Mouse (Mus musculus) brain, embryonic 18.5 days (tissue): ENCODE results near the gene Rfxank.

Source experiments
- DNase-seq: peaks from one replicate; pipeline ENCODE4 v3.0.0-alpha.2; 2012; ENCODE audit warnings: low read depth, low spot score

Gene Rfxank

GRCm38 (mm10) chr8:70110451-70110850 lies 28.5 kb downstream of the Rfxank start:
- DNase-seq: no peak

- no peak for DNase-seq
These were observed 34.0 kb downstream of the Rfxank start for GRCm38 (mm10) chr8:70104922-70105321.

GRCm38 (mm10) chr8:70104506-70104905 lies 34.4 kb downstream of the Rfxank start:
- DNase-seq: no peak

- DNase-seq: no peak
These were observed 38.7 kb downstream of the Rfxank start for GRCm38 (mm10) chr8:70100241-70100640.

GRCm38 (mm10) chr8:70099276-70099675 lies 39.7 kb downstream of the Rfxank start:
- DNase-seq: no peak

- no peak for DNase-seq
These were observed 46.2 kb downstream of the Rfxank start for GRCm38 (mm10) chr8:70092786-70093185.

- peak; percentile 16 for DNase-seq
These were observed 49.5 kb downstream of the Rfxank start for GRCm38 (mm10) chr8:70089296-70089960.

- peak; percentile 26 for DNase-seq
These were observed 50.9 kb downstream of the Rfxank start for GRCm38 (mm10) chr8:70087836-70088650.

GRCm38 (mm10) chr8:70087237-70087636 lies 51.7 kb downstream of the Rfxank start:
- DNase-seq: no peak

GRCm38 (mm10) chr8:70086151-70086550 lies 52.8 kb downstream of the Rfxank start:
- DNase-seq: no peak

GRCm38 (mm10) chr8:70084191-70085065 lies 54.5 kb downstream of the Rfxank start:
- no peak for DNase-seq

- no peak for DNase-seq
These were observed 55.7 kb downstream of the Rfxank start, which contains the start of gene Hapln4 for GRCm38 (mm10) chr8:70083285-70083684. Gene Hapln4, plus strand, starts transcription at chr8:70083457.

GRCm38 (mm10) chr8:70081976-70082375 lies 57.0 kb downstream of the Rfxank start:
- DNase-seq: no peak
